Comparison of ENCODE assay signal across 8 mouse cellular contexts in genomic region chr8:47674140-47674776, GRCm38 (mm10). TPM values are rescaled to one million over a fixed set of nuclear protein-coding genes. Genes with fewer than 3 reads are reported as not detected.
A peak's percentile ranks its signal among the peaks of the same experiment; 100 is the strongest.
DNase-seq lines count a peak whose midpoint lies in the region; ATAC-seq and TF ChIP-seq lines count a peak whose summit lies in the region.

No protein-coding gene starts in this region.

- TF ChIP-seq CTCF in kidney, postnatal 0 days (IDR thresholded peaks at IDR 0.05; ENCODE audit: low read depth) = no peak; the same call in 1 of the 2 replicates
- TF ChIP-seq CTCF in ES-Bruce4 (IDR thresholded peaks at IDR 0.05; ENCODE audit: low read depth, low read length) = no peak
- TF ChIP-seq CTCF in hindbrain, postnatal 0 days (IDR thresholded peaks at IDR 0.05; ENCODE audit: low read depth) = no peak

- peaks cover 57% of the 10 kb centered on the region for H3K79me2 ChIP-seq in myocyte (ENCODE audit: control insufficient read depth, insufficient read depth)

- no peaks in the 10 kb centered on the region for H3K36me3 ChIP-seq in kidney, postnatal 0 days (ENCODE audit: insufficient read depth, low read length)
- peaks cover 5% of the 10 kb centered on the region; the same call in 1 of the 2 replicates for H3K36me3 ChIP-seq in ES-Bruce4 (ENCODE audit: control insufficient read depth, insufficient read depth, low read length, poor library complexity, severe bottlenecking)
- peaks cover 10% of the 10 kb centered on the region for H3K36me3 ChIP-seq in embryonic facial prominence, embryonic 10.5 days (replicated peaks)
- H3K36me3 ChIP-seq in hindbrain, postnatal 0 days (ENCODE audit: insufficient read depth, low read length) = no peaks in the 10 kb centered on the region
- no peaks in the 10 kb centered on the region for H3K36me3 ChIP-seq in myocyte (ENCODE audit: control insufficient read depth, insufficient read depth)

- H3K4me3 ChIP-seq in kidney, postnatal 0 days (replicated peaks; ENCODE audit: low read depth, low read length) = peak overlapping the region; percentile 63
- H3K4me3 ChIP-seq in ES-Bruce4 (ENCODE audit: low read depth, low read length) (peak overlapping the region; percentile 87), myocyte (peak overlapping the region; percentile 90)
- H3K4me3 ChIP-seq in embryonic facial prominence, embryonic 10.5 days = peak overlapping the region; percentile 96
- H3K4me3 ChIP-seq in hindbrain, postnatal 0 days (ENCODE audit: low read length) = peak overlapping the region; percentile 99

- H3ac ChIP-seq in myocyte (ENCODE audit: control insufficient read depth, insufficient read length) = peak overlapping the region; percentile 93

- peak overlapping the region; percentile 96 for H3K27ac ChIP-seq in kidney, postnatal 0 days
- no peak overlapping the region for H3K27ac ChIP-seq in ES-Bruce4 (ENCODE audit: insufficient read depth, low read length)
- H3K27ac ChIP-seq in embryonic facial prominence, embryonic 10.5 days (replicated peaks) = peak overlapping the region; percentile 94
- H3K27ac ChIP-seq in hindbrain, postnatal 0 days = peak overlapping the region; percentile 82

- H3K4me1 ChIP-seq in kidney, postnatal 0 days (replicated peaks; ENCODE audit: insufficient read depth, low read length) = no peaks in the 10 kb centered on the region
- no peaks in the 10 kb centered on the region for H3K4me1 ChIP-seq in ES-Bruce4 (ENCODE audit: control insufficient read depth, insufficient read depth, low read length)
- H3K4me1 ChIP-seq in embryonic facial prominence, embryonic 10.5 days = peaks cover 15% of the 10 kb centered on the region
- no peaks in the 10 kb centered on the region for H3K4me1 ChIP-seq in hindbrain, postnatal 0 days (ENCODE audit: insufficient read depth, low read length)

- peak; percentile 35 for DNase-seq in kidney, postnatal 0 days (ENCODE audit: low spot score)
- DNase-seq in kidney, adult 18-20 months = no peak
- no peak for DNase-seq in embryonic facial prominence, embryonic 10.5 days (ENCODE audit: low spot score)
- DNase-seq in hindbrain, postnatal 0 days (ENCODE audit: low spot score) = peak; percentile 41
- DNase-seq in adipocyte (ENCODE audit: low spot score) = no peak
- DNase-seq in gastrocnemius, postnatal 10 days = no peak

- no peaks in the 10 kb centered on the region for H3K9me3 ChIP-seq in kidney, postnatal 0 days (replicated peaks; ENCODE audit: low read length)
- H3K9me3 ChIP-seq in ES-Bruce4 (replicated peaks; ENCODE audit: control insufficient read depth, insufficient read depth, low read length, poor library complexity, severe bottlenecking) = no peaks in the 10 kb centered on the region
- no peaks in the 10 kb centered on the region for H3K9me3 ChIP-seq in embryonic facial prominence, embryonic 10.5 days
- no peaks in the 10 kb centered on the region for H3K9me3 ChIP-seq in hindbrain, postnatal 0 days (ENCODE audit: low read length)

- peak overlapping the region; percentile 52 for H3K4me2 ChIP-seq in kidney, postnatal 0 days (ENCODE audit: low read length)
- H3K4me2 ChIP-seq in hindbrain, postnatal 0 days (ENCODE audit: low read depth, low read length) = peak overlapping the region; percentile 62
- H3K4me2 ChIP-seq in myocyte (ENCODE audit: low read depth) = peak overlapping the region; percentile 42

- under 1% methylated on average over 53 of the region's 59 CpGs for WGBS in kidney, postnatal 0 days
- 1% methylated on average over 54 of the region's 59 CpGs for WGBS in embryonic facial prominence, embryonic 10.5 days
- under 1% methylated on average over 46 of the region's 59 CpGs for WGBS in hindbrain, postnatal 0 days

- no peaks in the 10 kb centered on the region for H3K27me3 ChIP-seq in kidney, postnatal 0 days (ENCODE audit: insufficient read depth, low read length)
- H3K27me3 ChIP-seq in ES-Bruce4 (ENCODE audit: control insufficient read depth, insufficient read depth, low read length, poor library complexity, severe bottlenecking) = no peaks in the 10 kb centered on the region
- no peaks in the 10 kb centered on the region for H3K27me3 ChIP-seq in embryonic facial prominence, embryonic 10.5 days (replicated peaks; ENCODE audit: low read depth, poor library complexity, severe bottlenecking)
- no peaks in the 10 kb centered on the region for H3K27me3 ChIP-seq in hindbrain, postnatal 0 days (ENCODE audit: insufficient read depth, low read length)
- H3K27me3 ChIP-seq in myocyte (ENCODE audit: control insufficient read depth, insufficient read depth, insufficient read length) = no peaks in the 10 kb centered on the region

- no peak for TF ChIP-seq POLR2A in ES-Bruce4 (IDR thresholded peaks at IDR 0.05; ENCODE audit: insufficient read depth, low read length)
- TF ChIP-seq POLR2A in myocyte (IDR thresholded peaks at IDR 0.05; ENCODE audit: insufficient read length, low read depth) = peak; percentile 15

- H3K9ac ChIP-seq in kidney, postnatal 0 days (ENCODE audit: low read depth, low read length) = peak overlapping the region; percentile 80
- peak overlapping the region; percentile 97 for H3K9ac ChIP-seq in ES-Bruce4 (ENCODE audit: low read depth, poor library complexity, severe bottlenecking)
- H3K9ac ChIP-seq in hindbrain, postnatal 0 days (replicated peaks; ENCODE audit: low read length) = peak overlapping the region; percentile 80

- ATAC-seq in kidney, postnatal 0 days (replicated peaks; ENCODE audit: low FRiP score, low read depth) = peak; percentile 14
- ATAC-seq in hindbrain, postnatal 0 days = peak; percentile 21

- no peak for TF ChIP-seq EP300 in ES-Bruce4 (IDR thresholded peaks at IDR 0.05; ENCODE audit: insufficient read depth, low read depth, low read length)

TF ChIP-seq in myocyte, 11 proteins besides CTCF, POLR2A, EP300 and RAD21:
- TF ChIP-seq E2F4 (IDR thresholded peaks at IDR 0.05; ENCODE audit: insufficient read depth) (no peak), POLR2AphosphoS2 (IDR thresholded peaks at IDR 0.05; ENCODE audit: insufficient read length, low read depth) (peak; percentile 4), MAX (IDR thresholded peaks at IDR 0.05; ENCODE audit: low read depth) (no peak), MYOG (IDR thresholded peaks at IDR 0.05; ENCODE audit: control insufficient read depth in 1 of 3, insufficient read depth in 1 of 3, insufficient read length in 2 of 3, low read depth in 2 of 3) (peak in 1 of 3 experiments; percentile 22), MYOD1 (IDR thresholded peaks at IDR 0.05; ENCODE audit: control insufficient read depth in 1 of 3, insufficient read length in 2 of 3, low read depth in 2 of 3) (peak in 1 of 3 experiments; percentile 29)

RNA-seq across cellular contexts. Expression of gene Ing2, which starts 1.1 kb away (rescaled TPM):
- polyA plus RNA-seq in kidney, postnatal 0 days (2015; fragmentation: Nextera tagmentation; extraction: Ambion mirVana) = 15.8 and 19.8 TPM in 2 replicates
- polyA plus RNA-seq in ES-Bruce4 (2011; ENCODE audit: insufficient read depth, insufficient read length, low read depth, missing spikeins) (25.3 and 31.4 TPM in 2 replicates), myocyte (2012; fragmentation: generic; extraction: Trizol) (9.1 TPM)
- polyA plus RNA-seq in embryonic facial prominence, embryonic 10.5 days (2016; fragmentation: Nextera tagmentation; extraction: Ambion mirVana) = 13.6 and 13.8 TPM in 2 replicates
- 5.2 and 6.1 TPM in 2 replicates for total RNA-seq in hindbrain, postnatal 0 days (2014; rRNA removed)
- 8.4 and 9.6 TPM in 2 replicates for polyA plus RNA-seq in hindbrain, postnatal 0 days (2015; fragmentation: Nextera tagmentation; extraction: Ambion mirVana)
- 10 to 100 TPM; 28.9 to 31.6 TPM for total RNA-seq in gastrocnemius, postnatal 10 days (2021)

RNA-seq across cellular contexts. Expression of gene Cdkn2aip, which starts 39.5 kb away (rescaled TPM):
- 23.6 and 27.5 TPM in 2 replicates for polyA plus RNA-seq in kidney, postnatal 0 days (2015; fragmentation: Nextera tagmentation; extraction: Ambion mirVana)
- polyA plus RNA-seq in ES-Bruce4 (2011; ENCODE audit: insufficient read depth, insufficient read length, low read depth, missing spikeins) = 12.0 and 12.2 TPM in 2 replicates
- 38.2 and 38.5 TPM in 2 replicates for polyA plus RNA-seq in embryonic facial prominence, embryonic 10.5 days (2016; fragmentation: Nextera tagmentation; extraction: Ambion mirVana)
- 22.4 and 33.6 TPM in 2 replicates for total RNA-seq in hindbrain, postnatal 0 days (2014; rRNA removed)
- 23.0 and 26.6 TPM in 2 replicates for polyA plus RNA-seq in hindbrain, postnatal 0 days (2015; fragmentation: Nextera tagmentation; extraction: Ambion mirVana)
- 3.1 TPM for polyA plus RNA-seq in myocyte (2012; fragmentation: generic; extraction: Trizol)
- 1 to 10 TPM; 5.5 to 6.7 TPM for total RNA-seq in gastrocnemius, postnatal 10 days (2021)

Comparison
In these comparisons a context has a peak if more than half of its experiments do, and no peak if none do; other contexts are left out.
1. DNase-seq: peak in kidney, postnatal 0 days (single experiment) and hindbrain, postnatal 0 days (single experiment); none in kidney, adult 18-20 months (single experiment), embryonic facial prominence, embryonic 10.5 days (single experiment), adipocyte (single experiment) and gastrocnemius, postnatal 10 days (single experiment).
2. Peak in every context shown above with its lines, with median percentiles within 50 percentile points of each other: H3K4me2 ChIP-seq, H3K4me3 ChIP-seq and H3K9ac ChIP-seq.